Mouse (Mus musculus) heart, postnatal 0 days (tissue): ENCODE measurements around the gene Gtf2i. TPM values are rescaled to one million over a fixed set of nuclear protein-coding genes. Genes with fewer than 3 reads are reported as not detected.
A peak's percentile ranks its signal among the peaks of the same experiment; 100 is the strongest.

Experiments used
- ATAC-seq: fragments of 200-750 bp; cut with Nextera tagmentation; 2 replicates; pipeline ENCODE4 v1.8.0; 2017; ENCODE audit warnings: low read depth, moderate number of reproducible peaks, moderate library complexity; ENCODE audit not compliant: insufficient read depth
- DNase-seq: peaks from one replicate; pipeline ENCODE4 v3.0.0-alpha.2; 2016; ENCODE audit warnings: low spot score
- H3K27ac ChIP-seq: fragments of 300-500 bp; sonication (generic); 2 replicates; pipeline ENCODE4 v1.5.1; 2014; ENCODE audit warnings: low read depth, mild to moderate bottlenecking
- H3K27me3 ChIP-seq: fragments of 300-500 bp; sonication (generic); 2 replicates; pipeline ENCODE4 v1.6.1; 2014; ENCODE audit warnings: low read length, mixed read lengths; ENCODE audit not compliant: control insufficient read depth, insufficient read depth
- H3K36me3 ChIP-seq: fragments of 300-500 bp; sonication (generic); replicated peaks from 2 replicates; pipeline ENCODE4 v1.6.1; 2014; ENCODE audit warnings: low read length, mixed read lengths; ENCODE audit not compliant: control insufficient read depth, insufficient read depth
- H3K4me1 ChIP-seq: fragments of 300-500 bp; sonication (generic); 2 replicates; pipeline ENCODE4 v1.6.1; 2014; ENCODE audit warnings: antibody characterized with exemption; ENCODE audit not compliant: control insufficient read depth, insufficient read depth
- H3K4me2 ChIP-seq: fragments of 300-500 bp; sonication (generic); 2 replicates; pipeline ENCODE4 v1.6.1; 2014; ENCODE audit warnings: low read depth, mild to moderate bottlenecking, low read length, moderate library complexity
- H3K4me3 ChIP-seq: fragments of 300-500 bp; sonication (generic); 2 replicates; pipeline ENCODE4 v1.5.1; 2014; ENCODE audit warnings: low read depth, low read length
- H3K9ac ChIP-seq: fragments of 300-500 bp; sonication (generic); replicated peaks from 2 replicates; pipeline ENCODE4 v1.6.1; 2014; ENCODE audit warnings: low read depth, low read length, mixed read lengths
- H3K9me3 ChIP-seq: fragments of 300-500 bp; sonication (generic); replicated peaks from 2 replicates; pipeline ENCODE4 v1.6.1; 2016; ENCODE audit warnings: low read length; ENCODE audit not compliant: control insufficient read depth
- CTCF ChIP-seq: IDR thresholded peaks from 2 replicates; pipeline ENCODE4 v1.5.1; 2016; ENCODE audit warnings: antibody characterized with exemption, control low read depth, low read depth
- EP300 ChIP-seq: IDR thresholded peaks from 2 replicates; pipeline ENCODE4 v1.6.1; 2016; ENCODE audit warnings: antibody characterized with exemption, low read depth
- WGBS: fragments of 180-500 bp; shearing (Covaris S2); extraction: QIAGEN DNeasy Blood & Tissue Kit; methylation state at CpG from one replicate; pipeline ENCODE4 v1.1.7; 2014; 5-methylcytosine and 5-hydroxymethylcytosine counted together
- polyA plus RNA-seq: library from polyadenylated mRNA; unstranded; fragments of >200 nt; fragmentation: Nextera tagmentation; extraction: Ambion mirVana; gene quantifications from 2 replicates; pipeline ENCODE4 v1.2.1, GENCODE M21; 2015
- total RNA-seq: library from RNA; depleted of rRNA; stranded (reverse); fragments of >200 nt; gene quantifications from 2 replicates; pipeline ENCODE4 v1.2.3, GENCODE M21; 2014; ENCODE audit warnings: low replicate concordance

Gene Gtf2i
- total and polyA plus RNA-seq, 2 experiments from 2014 or later: 81.9 to 97.1 TPM

- Histone ChIP-seq H3K9ac (no peak overlapping the region), H3K4me1 (0 out of 2 replicates have a peak, but pooled peaks cover 4% of the 10 kb centered on the region), H3K9me3 (no peaks in the 10 kb centered on the region), H3K4me3 (no peak overlapping the region), H3K36me3 (peaks cover 97% of the 10 kb centered on the region), H3K4me2 (no peak overlapping the region), H3K27ac (peak overlapping the region; percentile 32; the same call in 1 of the 2 replicates), H3K27me3 (no peaks in the 10 kb centered on the region)
- WGBS: 85% methylated on average over 10 of the region's 10 CpGs
- DNase-seq: no peak
- TF ChIP-seq EP300 (no peak), CTCF (no peak)
- no peak for ATAC-seq
These were observed 39.0 kb downstream of the Gtf2i start for GRCm38 (mm10) chr5:134275556-134275955.

GRCm38 (mm10) chr5:134275021-134275420 lies 39.5 kb downstream of the Gtf2i start:
- no peak for DNase-seq
- Histone ChIP-seq H3K9me3 (no peaks in the 10 kb centered on the region), H3K27ac (peak overlapping the region; percentile 32; the same call in 1 of the 2 replicates), H3K9ac (no peak overlapping the region), H3K36me3 (peaks cover 95% of the 10 kb centered on the region), H3K4me3 (no peak overlapping the region), H3K4me2 (no peak overlapping the region), H3K27me3 (no peaks in the 10 kb centered on the region), H3K4me1 (0 out of 2 replicates have a peak, but pooled peaks cover 4% of the 10 kb centered on the region)
- ATAC-seq: no peak
- WGBS: 46% methylated on average over 11 of the region's 11 CpGs
- TF ChIP-seq CTCF (no peak), EP300 (no peak)

GRCm38 (mm10) chr5:134273761-134274160 lies 40.8 kb downstream of the Gtf2i start:
- WGBS: 77% methylated on average over 8 of the region's 8 CpGs
- H3K27ac ChIP-seq: peak overlapping the region; percentile 30; the same call in 1 of the 2 replicates
- TF ChIP-seq EP300 (no peak), CTCF (no peak)
- H3K4me2 ChIP-seq: no peak overlapping the region
- DNase-seq (no peak), ATAC-seq (no peak)
- no peaks in the 10 kb centered on the region for H3K27me3 ChIP-seq
- peaks cover 95% of the 10 kb centered on the region for H3K36me3 ChIP-seq
- no peaks in the 10 kb centered on the region for H3K9me3 ChIP-seq
- 0 out of 2 replicates have a peak, but pooled peaks cover 4% of the 10 kb centered on the region for H3K4me1 ChIP-seq
- no peak overlapping the region for H3K4me3 ChIP-seq
- no peak overlapping the region for H3K9ac ChIP-seq

- no peak for ATAC-seq
These were observed 41.8 kb downstream of the Gtf2i start for GRCm38 (mm10) chr5:134272761-134273160.

GRCm38 (mm10) chr5:134271421-134271820 lies 43.1 kb downstream of the Gtf2i start:
- Histone ChIP-seq H3K9me3 (no peaks in the 10 kb centered on the region), H3K36me3 (peaks cover 94% of the 10 kb centered on the region), H3K27me3 (no peaks in the 10 kb centered on the region), H3K9ac (no peak overlapping the region), H3K4me3 (no peak overlapping the region), H3K4me2 (no peak overlapping the region), H3K27ac (no peak overlapping the region), H3K4me1 (0 out of 2 replicates have a peak, but pooled peaks cover 4% of the 10 kb centered on the region)
- WGBS: 85% methylated on average over 11 of the region's 11 CpGs
- ATAC-seq (no peak), DNase-seq (no peak)
- TF ChIP-seq EP300 (no peak), CTCF (no peak)

More at GRCm38 (mm10) chr5:134272761-134273160, 41.8 kb downstream of the Gtf2i start:
- no peak for DNase-seq
- no peak overlapping the region for H3K27ac ChIP-seq
- no peak for TF ChIP-seq EP300
- no peak for TF ChIP-seq CTCF
- no peak overlapping the region for H3K9ac ChIP-seq
- peaks cover 96% of the 10 kb centered on the region for H3K36me3 ChIP-seq
- 0 out of 2 replicates have a peak, but pooled peaks cover 4% of the 10 kb centered on the region for H3K4me1 ChIP-seq
- no peaks in the 10 kb centered on the region for H3K27me3 ChIP-seq
- H3K4me2 ChIP-seq: no peak overlapping the region
- 72% methylated on average over 11 of the region's 11 CpGs for WGBS
- no peaks in the 10 kb centered on the region for H3K9me3 ChIP-seq
- H3K4me3 ChIP-seq: no peak overlapping the region

GRCm38 (mm10) chr5:134270566-134270965 lies 44.0 kb downstream of the Gtf2i start:
- Histone ChIP-seq H3K9ac (no peak overlapping the region), H3K4me1 (0 out of 2 replicates have a peak, but pooled peaks cover 4% of the 10 kb centered on the region), H3K4me3 (no peak overlapping the region), H3K4me2 (no peak overlapping the region), H3K27me3 (no peaks in the 10 kb centered on the region), H3K36me3 (peaks cover 95% of the 10 kb centered on the region), H3K27ac (no peak overlapping the region), H3K9me3 (no peaks in the 10 kb centered on the region)
- DNase-seq (no peak), ATAC-seq (no peak)
- TF ChIP-seq CTCF (no peak), EP300 (no peak)
- 90% methylated on average over 4 of the region's 4 CpGs for WGBS
